Mouse (Mus musculus) MEL (cell line): Measurements from ENCODE around the gene Me3.

Experiments used
- BHLHE40 ChIP-seq: IDR thresholded peaks from 2 replicates; pipeline ENCODE4 v1.6.1; 2012; ENCODE audit warnings: low read depth, mild to moderate bottlenecking, inconsistent platforms, low read length, improper control_type of control experiment, borderline replicate concordance
- CTCF ChIP-seq, 3 experiments: IDR thresholded peaks in 2 of 3; conservative IDR thresholded peaks in 1 of 3; 2 replicates each; pipeline ENCODE4 v1.5.1; 2011 to 2012; ENCODE audit warnings: low read length in 3 of 3, low read depth in 2 of 3, mild to moderate bottlenecking in 2 of 3, improper control_type of control experiment in 1 of 3, inconsistent platforms in 1 of 3, mixed read lengths in 1 of 3, moderate library complexity in 1 of 3; ENCODE audit not compliant: control insufficient read depth in 1 of 3, insufficient read depth in 1 of 3, poor library complexity in 1 of 3, severe bottlenecking in 1 of 3
- ETS1 ChIP-seq: IDR thresholded peaks from 2 replicates; pipeline ENCODE4 v1.6.1; 2012; ENCODE audit warnings: low read depth, mild to moderate bottlenecking, inconsistent platforms, low read length, improper control_type of control experiment, moderate library complexity
- GABPA ChIP-seq: IDR thresholded peaks from 2 replicates; pipeline ENCODE4 v1.6.1; 2012; ENCODE audit warnings: low read depth, mild to moderate bottlenecking, inconsistent platforms, low read length, improper control_type of control experiment, moderate library complexity
- HCFC1 ChIP-seq: IDR thresholded peaks from 2 replicates; pipeline ENCODE4 v1.6.1; 2012; ENCODE audit warnings: low read depth, mild to moderate bottlenecking, inconsistent platforms, low read length, improper control_type of control experiment, moderate library complexity
- JUND ChIP-seq: IDR thresholded peaks from 2 replicates; pipeline ENCODE4 v1.6.1; 2011; ENCODE audit warnings: low read depth, mild to moderate bottlenecking, improper control_type of control experiment, low read length
- MAX ChIP-seq: IDR thresholded peaks from 2 replicates; pipeline ENCODE4 v1.6.1; 2011; ENCODE audit warnings: low read length, improper control_type of control experiment
- POLR2A ChIP-seq, 2 experiments: IDR thresholded peaks; 2 replicates each; pipeline ENCODE4 v1.6.1; 2011 to 2012; ENCODE audit warnings: low read length in 2 of 2, mild to moderate bottlenecking in 2 of 2, control low read depth in 1 of 2, improper control_type of control experiment in 1 of 2, low read depth in 1 of 2, moderate library complexity in 1 of 2; ENCODE audit not compliant: control insufficient read depth in 1 of 2, insufficient read depth in 1 of 2, poor library complexity in 1 of 2
- TBP ChIP-seq: IDR thresholded peaks from 2 replicates; pipeline ENCODE4 v1.8.0; 2011; ENCODE audit warnings: low read depth, low read length, improper control_type of control experiment
- ZMIZ1 ChIP-seq: IDR thresholded peaks from 2 replicates; pipeline ENCODE4 v1.6.1; 2012; ENCODE audit warnings: low read depth, mild to moderate bottlenecking, inconsistent platforms, low read length, improper control_type of control experiment, moderate library complexity

- TF ChIP-seq CTCF (IDR thresholded peaks at IDR 0.05 in 2 of 3, conservative IDR thresholded peaks at IDR 0.05 in 1 of 3; ENCODE audit: control insufficient read depth in 1 of 3, insufficient read depth in 1 of 3, low read depth in 2 of 3, low read length in 3 of 3, poor library complexity in 1 of 3, severe bottlenecking in 1 of 3), result no peak
- TF ChIP-seq POLR2A (IDR thresholded peaks at IDR 0.05; ENCODE audit: control insufficient read depth in 1 of 2, insufficient read depth in 1 of 2, low read depth in 1 of 2, low read length in 2 of 2, poor library complexity in 1 of 2), result no peak
- TF ChIP-seq ZMIZ1, result no peak
- no peak for TF ChIP-seq ETS1
- no peak for TF ChIP-seq HCFC1
- TF ChIP-seq BHLHE40, result no peak
- TF ChIP-seq JUND, result no peak
- no peak for TF ChIP-seq MAX
- no peak for TF ChIP-seq TBP
- no peak for TF ChIP-seq GABPA
These were observed 164.2 kb downstream of the Me3 start for GRCm38 (mm10) chr7:89796351-89796801.
